8 mouse cellular contexts compared by ENCODE assay signal in genomic region chr10:81483983-81484382, GRCm38 (mm10). TPM values are rescaled to one million over a fixed set of nuclear protein-coding genes. Genes with fewer than 3 reads are reported as not detected.
DNase-seq lines count a peak whose midpoint lies in the region; ATAC-seq and TF ChIP-seq lines count a peak whose summit lies in the region.

No protein-coding gene starts in this region.

- peaks cover 23% of the 10 kb centered on the region for H3K4me1 ChIP-seq in hindbrain, embryonic 14.5 days (replicated peaks; ENCODE audit: control insufficient read depth, insufficient read depth, low read length)
- H3K4me1 ChIP-seq in olfactory bulb, adult 2 months (ENCODE audit: control insufficient read depth, insufficient read depth, low read length): peaks cover 31% of the 10 kb centered on the region
- peaks cover 6% of the 10 kb centered on the region; the same call in 1 of the 2 replicates for H3K4me1 ChIP-seq in heart, embryonic 11.5 days (ENCODE audit: control insufficient read depth, insufficient read depth, low read length)

- H3K9me3 ChIP-seq in hindbrain, embryonic 14.5 days (ENCODE audit: control insufficient read depth, low read length): no peaks in the 10 kb centered on the region
- no peaks in the 10 kb centered on the region for H3K9me3 ChIP-seq in heart, embryonic 11.5 days (replicated peaks; ENCODE audit: control insufficient read depth, low read length)

- peak; percentile 25 for ATAC-seq in CD4-positive, CD25-positive, alpha-beta regulatory T cell, adult 4 months
- no peak for ATAC-seq in hindbrain, embryonic 14.5 days (ENCODE audit: low FRiP score)
- ATAC-seq in erythroid progenitor cell, adult 5-6 weeks (replicated peaks; ENCODE audit: low FRiP score, poor library complexity, severe bottlenecking): no peak
- no peak for ATAC-seq in heart, embryonic 11.5 days (replicated peaks; ENCODE audit: insufficient number of reproducible peaks, low FRiP score, low TSS enrichment)

- peaks cover 31% of the 10 kb centered on the region for H3K36me3 ChIP-seq in hindbrain, embryonic 14.5 days (replicated peaks; ENCODE audit: control insufficient read depth, insufficient read depth)
- H3K36me3 ChIP-seq in heart, embryonic 11.5 days (ENCODE audit: control insufficient read depth, insufficient read depth, low read length): peaks cover 20% of the 10 kb centered on the region

- H3K4me2 ChIP-seq in hindbrain, embryonic 14.5 days (replicated peaks): no peak overlapping the region
- H3K4me2 ChIP-seq in heart, embryonic 11.5 days: no peak overlapping the region

- H3K27ac ChIP-seq in hindbrain, embryonic 14.5 days: peak overlapping the region; percentile 59
- H3K27ac ChIP-seq in olfactory bulb, adult 2 months (ENCODE audit: insufficient read depth, low read depth, low read length): peak overlapping the region; percentile 90
- H3K27ac ChIP-seq in heart, embryonic 11.5 days (ENCODE audit: low read depth, low read length): no peak overlapping the region

- H3K27me3 ChIP-seq in hindbrain, embryonic 14.5 days (ENCODE audit: control insufficient read depth, insufficient read depth, low read length): no peaks in the 10 kb centered on the region
- peaks cover 27% of the 10 kb centered on the region for H3K27me3 ChIP-seq in heart, embryonic 11.5 days (ENCODE audit: control insufficient read depth, insufficient read depth, low read length)

- TF ChIP-seq POLR2A in olfactory bulb, adult 2 months (IDR thresholded peaks at IDR 0.05; ENCODE audit: insufficient read depth, low read depth, low read length): no peak

- H3K4me3 ChIP-seq in hindbrain, embryonic 14.5 days (replicated peaks; ENCODE audit: low read length): no peak overlapping the region
- no peak overlapping the region for H3K4me3 ChIP-seq in olfactory bulb, adult 2 months (ENCODE audit: insufficient read depth, low read depth, low read length)
- H3K4me3 ChIP-seq in heart, embryonic 11.5 days (ENCODE audit: low read depth, low read length): no peak overlapping the region

- peak; percentile 45; the same call in 1 of the 2 replicates for TF ChIP-seq CTCF in olfactory bulb, adult 2 months (IDR thresholded peaks at IDR 0.05; ENCODE audit: insufficient read depth, low read depth, low read length)

- peak; percentile 53 for DNase-seq in kidney, postnatal 10 days
- DNase-seq in kidney, adult 18-20 months: no peak
- peak; percentile 73 to 79 for DNase-seq in cerebellum, postnatal 10 days
- no peak for DNase-seq in hindbrain, embryonic 14.5 days (ENCODE audit: low spot score)

- H3K9ac ChIP-seq in hindbrain, embryonic 14.5 days: no peak overlapping the region
- no peak overlapping the region for H3K9ac ChIP-seq in heart, embryonic 11.5 days (ENCODE audit: low read depth, low read length)

- 15% methylated on average over 9 of the region's 9 CpGs for WGBS in hindbrain, embryonic 14.5 days
- 14% methylated on average over 9 of the region's 9 CpGs for WGBS in olfactory bulb, adult 2 months
- 16% methylated on average over 9 of the region's 9 CpGs for WGBS in heart, embryonic 11.5 days (ENCODE audit: insufficient replicate concordance)

RNA-seq across cellular contexts. Expression of gene Celf5, which starts 1.5 kb away (rescaled TPM):
- 1 to 10 TPM in 1 of 2 experiments, under 1 TPM in 1; 0.53 to 1.1 TPM for polyA plus RNA-seq in CD4-positive, CD25-positive, alpha-beta regulatory T cell, adult 4 months (2017; shearing (Covaris generic))
- polyA plus RNA-seq in hindbrain, embryonic 14.5 days (2014; fragmentation: Nextera tagmentation; extraction: Ambion mirVana): 46.6 and 55.9 TPM in 2 replicates
- not detected in 2 replicates for polyA plus RNA-seq in olfactory bulb, adult 2 months (2012; ENCODE audit: insufficient read depth, insufficient read length, low replicate concordance, missing spikeins)
- not detected in 2 replicates for total RNA-seq in erythroid progenitor cell, adult 5-6 weeks (2015; ENCODE audit: low replicate concordance)
- total RNA-seq in erythroid progenitor cell, adult 5-6 weeks (2017; ENCODE audit: low replicate concordance): not detected in 2 replicates
- polyA plus RNA-seq in heart, embryonic 11.5 days (2014; fragmentation: Nextera tagmentation; extraction: Ambion mirVana): 0.19 and 0.31 TPM in 2 replicates

RNA-seq across cellular contexts. Expression of gene Ncln, which starts 12.2 kb away (rescaled TPM):
- 10 to 100 TPM; 41.9 to 63.2 TPM for polyA plus RNA-seq in CD4-positive, CD25-positive, alpha-beta regulatory T cell, adult 4 months (2017; shearing (Covaris generic))
- 53.8 and 59.0 TPM in 2 replicates for polyA plus RNA-seq in hindbrain, embryonic 14.5 days (2014; fragmentation: Nextera tagmentation; extraction: Ambion mirVana)
- 181 TPM in 1 of 2 replicates, not detected in the other for polyA plus RNA-seq in olfactory bulb, adult 2 months (2012; ENCODE audit: insufficient read depth, insufficient read length, low replicate concordance, missing spikeins)
- total RNA-seq in erythroid progenitor cell, adult 5-6 weeks (2015; ENCODE audit: low replicate concordance): 8.6 and 37.7 TPM in 2 replicates
- 8.7 and 27.1 TPM in 2 replicates for total RNA-seq in erythroid progenitor cell, adult 5-6 weeks (2017; ENCODE audit: low replicate concordance)
- 40.9 and 49.0 TPM in 2 replicates for polyA plus RNA-seq in heart, embryonic 11.5 days (2014; fragmentation: Nextera tagmentation; extraction: Ambion mirVana)

RNA-seq across cellular contexts. Expression of gene S1pr4, which starts 15.9 kb away (rescaled TPM):
- polyA plus RNA-seq in CD4-positive, CD25-positive, alpha-beta regulatory T cell, adult 4 months (2017; shearing (Covaris generic)): 10 to 100 TPM; 53.2 to 76.8 TPM
- polyA plus RNA-seq in hindbrain, embryonic 14.5 days (2014; fragmentation: Nextera tagmentation; extraction: Ambion mirVana): 0.70 and 0.81 TPM in 2 replicates
- polyA plus RNA-seq in olfactory bulb, adult 2 months (2012; ENCODE audit: insufficient read depth, insufficient read length, low replicate concordance, missing spikeins): not detected in 2 replicates
- 2.2 and 5.4 TPM in 2 replicates for total RNA-seq in erythroid progenitor cell, adult 5-6 weeks (2015; ENCODE audit: low replicate concordance)
- 2.3 and 3.7 TPM in 2 replicates for total RNA-seq in erythroid progenitor cell, adult 5-6 weeks (2017; ENCODE audit: low replicate concordance)
- polyA plus RNA-seq in heart, embryonic 11.5 days (2014; fragmentation: Nextera tagmentation; extraction: Ambion mirVana): 0.56 and 0.79 TPM in 2 replicates

RNA-seq across cellular contexts. Expression of gene Nfic, which starts 28.5 kb away (rescaled TPM):
- polyA plus RNA-seq in CD4-positive, CD25-positive, alpha-beta regulatory T cell, adult 4 months (2017; shearing (Covaris generic)): 10 to 100 TPM; 14.2 to 19.2 TPM
- polyA plus RNA-seq in hindbrain, embryonic 14.5 days (2014; fragmentation: Nextera tagmentation; extraction: Ambion mirVana): 17.3 and 25.8 TPM in 2 replicates
- polyA plus RNA-seq in olfactory bulb, adult 2 months (2012; ENCODE audit: insufficient read depth, insufficient read length, low replicate concordance, missing spikeins): not detected in 2 replicates
- total RNA-seq in erythroid progenitor cell, adult 5-6 weeks (2015; ENCODE audit: low replicate concordance): 10.1 and 15.1 TPM in 2 replicates
- 0.45 and 0.90 TPM in 2 replicates for total RNA-seq in erythroid progenitor cell, adult 5-6 weeks (2017; ENCODE audit: low replicate concordance)
- polyA plus RNA-seq in heart, embryonic 11.5 days (2014; fragmentation: Nextera tagmentation; extraction: Ambion mirVana): 28.1 and 29.8 TPM in 2 replicates

RNA-seq across cellular contexts. Expression of gene Gna15, which starts 40.0 kb away (rescaled TPM):
- 10 to 100 TPM; 28.5 to 31.9 TPM for polyA plus RNA-seq in CD4-positive, CD25-positive, alpha-beta regulatory T cell, adult 4 months (2017; shearing (Covaris generic))
- 1.1 and 1.2 TPM in 2 replicates for polyA plus RNA-seq in hindbrain, embryonic 14.5 days (2014; fragmentation: Nextera tagmentation; extraction: Ambion mirVana)
- polyA plus RNA-seq in olfactory bulb, adult 2 months (2012; ENCODE audit: insufficient read depth, insufficient read length, low replicate concordance, missing spikeins): not detected in 2 replicates
- 1.4 TPM in 1 of 2 replicates, not detected in the other for total RNA-seq in erythroid progenitor cell, adult 5-6 weeks (2015; ENCODE audit: low replicate concordance)
- total RNA-seq in erythroid progenitor cell, adult 5-6 weeks (2017; ENCODE audit: low replicate concordance): 2.6 and 4.9 TPM in 2 replicates
- polyA plus RNA-seq in heart, embryonic 11.5 days (2014; fragmentation: Nextera tagmentation; extraction: Ambion mirVana): 2.5 and 3.4 TPM in 2 replicates

Comparison
In these comparisons a context has a peak if more than half of its experiments do, and no peak if none do; other contexts are left out.
1. DNase-seq: peak in kidney, postnatal 10 days (single experiment) and cerebellum, postnatal 10 days (2 of 2); none in kidney, adult 18-20 months (single experiment) and hindbrain, embryonic 14.5 days (single experiment).
2. RNA of gene S1pr4, which starts 15.9 kb away (polyA plus RNA-seq): 53.2 to 76.8 TPM in CD4-positive, CD25-positive, alpha-beta regulatory T cell, adult 4 months; 0.56 to 0.79 TPM in heart, embryonic 11.5 days, 0.70 to 0.81 TPM in hindbrain, embryonic 14.5 days and not detected in olfactory bulb, adult 2 months; every median in the first group is over 10 times any median in the second.